Mouse (Mus musculus): ENCODE measurements around the gene Mcm3ap.
A peak's percentile ranks its signal among the peaks of the same experiment; 100 is the strongest.

The Mcm3ap gene

GRCm38 (mm10) chr10:76493527-76493926 lies 24.8 kb downstream of the Mcm3ap start:
- no peak for DNase-seq (ENCODE audit: extremely low read depth, insufficient read length, low spot score)

- no peak for DNase-seq (ENCODE audit: extremely low read depth, insufficient read length, low spot score)
Measured at GRCm38 (mm10) chr10:76495501-76495900, 26.8 kb downstream of the Mcm3ap start.

- DNase-seq (ENCODE audit: extremely low read depth, insufficient read length, low spot score) = no peak
Measured at GRCm38 (mm10) chr10:76496366-76496765, 27.6 kb downstream of the Mcm3ap start.

GRCm38 (mm10) chr10:76497522-76497921 lies 28.8 kb downstream of the Mcm3ap start:
- no peak for DNase-seq (ENCODE audit: extremely low read depth, insufficient read length, low spot score)

GRCm38 (mm10) chr10:76504271-76504943 lies 35.7 kb downstream of the Mcm3ap start:
- no peak for DNase-seq (ENCODE audit: extremely low read depth, insufficient read length, low spot score)

GRCm38 (mm10) chr10:76505865-76506264 lies 37.1 kb downstream of the Mcm3ap start:
- DNase-seq (ENCODE audit: extremely low read depth, insufficient read length, low spot score) = no peak

GRCm38 (mm10) chr10:76512965-76513583 lies 44.3 kb downstream of the Mcm3ap start:
- peak; percentile 53 for DNase-seq (ENCODE audit: extremely low read depth, insufficient read length, low spot score)

GRCm38 (mm10) chr10:76530922-76531321 lies 62.2 kb downstream of the Mcm3ap start:
- no peak for DNase-seq (ENCODE audit: extremely low read depth, insufficient read length, low spot score)

GRCm38 (mm10) chr10:76531375-76531774 lies 62.6 kb downstream of the Mcm3ap start, which contains the start of gene Lss:
Gene Lss, plus strand, starts transcription at chr10:76531588.
- peak; percentile 97 for DNase-seq (ENCODE audit: extremely low read depth, insufficient read length, low spot score)

- DNase-seq (ENCODE audit: extremely low read depth, insufficient read length, low spot score) = no peak
Measured at GRCm38 (mm10) chr10:76531828-76532227, 63.1 kb downstream of the Mcm3ap start.

- DNase-seq (ENCODE audit: extremely low read depth, insufficient read length, low spot score) = no peak
Measured at GRCm38 (mm10) chr10:76535526-76535925, 66.8 kb downstream of the Mcm3ap start.

- DNase-seq (ENCODE audit: extremely low read depth, insufficient read length, low spot score) = no peak
Measured at GRCm38 (mm10) chr10:76537619-76538018, 68.9 kb downstream of the Mcm3ap start.

- DNase-seq (ENCODE audit: extremely low read depth, insufficient read length, low spot score) = no peak
Measured at GRCm38 (mm10) chr10:76541336-76542085, 72.8 kb downstream of the Mcm3ap start.

GRCm38 (mm10) chr10:76542636-76543375 lies 74.1 kb downstream of the Mcm3ap start:
- DNase-seq (ENCODE audit: extremely low read depth, insufficient read length, low spot score) = no peak

GRCm38 (mm10) chr10:76546566-76546965 lies 77.8 kb downstream of the Mcm3ap start:
- no peak for DNase-seq (ENCODE audit: extremely low read depth, insufficient read length, low spot score)

GRCm38 (mm10) chr10:76548218-76548617 lies 79.5 kb downstream of the Mcm3ap start:
- DNase-seq (ENCODE audit: extremely low read depth, insufficient read length, low spot score) = no peak

GRCm38 (mm10) chr10:76550458-76550857 lies 81.7 kb downstream of the Mcm3ap start:
- no peak for DNase-seq (ENCODE audit: extremely low read depth, insufficient read length, low spot score)

GRCm38 (mm10) chr10:76551556-76551955 lies 82.8 kb downstream of the Mcm3ap start:
- DNase-seq (ENCODE audit: extremely low read depth, insufficient read length, low spot score) = no peak

GRCm38 (mm10) chr10:76554061-76554460 lies 85.3 kb downstream of the Mcm3ap start:
- no peak for DNase-seq (ENCODE audit: extremely low read depth, insufficient read length, low spot score)

GRCm38 (mm10) chr10:76561972-76562371 lies 93.2 kb downstream of the Mcm3ap start, which contains the start of gene Spatc1l:
Gene Spatc1l, plus strand, starts transcription at chr10:76562272.
- DNase-seq (ENCODE audit: extremely low read depth, insufficient read length, low spot score) = no peak
